Mouse (Mus musculus) embryonic facial prominence, embryonic 11.5 days (tissue): ENCODE results near the gene Gm3486. TPM values are rescaled to one million over a fixed set of nuclear protein-coding genes. Genes with fewer than 3 reads are reported as not detected.
"Not testable (repeated sequence)": the region's sequence is repeated elsewhere in the genome, so short reads cannot be mapped to it uniquely, and the experiment has no call there.

ENCODE experiments used
- ATAC-seq: fragments of 200-750 bp; cut with Nextera tagmentation; replicated peaks from 2 replicates; pipeline ENCODE4 v1.8.0; 2017; ENCODE audit warnings: low read depth; ENCODE audit not compliant: insufficient number of reproducible peaks, low FRiP score, low TSS enrichment
- DNase-seq: peaks from one replicate; pipeline ENCODE4 v3.0.0-alpha.2; 2015; ENCODE audit warnings: low spot score
- H3K27ac ChIP-seq: fragments of 300-500 bp; sonication (generic); replicated peaks from 2 replicates; pipeline ENCODE4 v1.5.1; 2014; ENCODE audit warnings: mild to moderate bottlenecking, low read depth, low read length, control low read depth
- H3K27me3 ChIP-seq: fragments of 300-500 bp; sonication (generic); 2 replicates; pipeline ENCODE4 v1.6.1; 2014; ENCODE audit warnings: mild to moderate bottlenecking, low read length, moderate library complexity, mixed read lengths; ENCODE audit not compliant: control insufficient read depth, insufficient read depth
- H3K36me3 ChIP-seq: fragments of 300-500 bp; sonication (generic); replicated peaks from 2 replicates; pipeline ENCODE4 v1.6.1; 2014; ENCODE audit warnings: low read depth, mild to moderate bottlenecking, low read length, moderate library complexity, mixed read lengths; ENCODE audit not compliant: control insufficient read depth, insufficient read depth
- H3K4me1 ChIP-seq: fragments of 300-500 bp; sonication (generic); 2 replicates; pipeline ENCODE4 v1.6.1; 2014; ENCODE audit warnings: low read length, mixed read lengths; ENCODE audit not compliant: control insufficient read depth, insufficient read depth
- H3K4me2 ChIP-seq: fragments of 300-500 bp; sonication (generic); 2 replicates; pipeline ENCODE4 v1.6.1; 2014; ENCODE audit warnings: low read depth, mild to moderate bottlenecking, control low read depth, low read length, moderate library complexity
- H3K4me3 ChIP-seq: fragments of 300-500 bp; sonication (generic); 2 replicates; pipeline ENCODE4 v1.5.1; 2014; ENCODE audit warnings: low read depth, low read length, control low read depth
- H3K9ac ChIP-seq: fragments of 300-500 bp; sonication (generic); replicated peaks from 2 replicates; pipeline ENCODE4 v1.6.1; 2014; ENCODE audit warnings: mild to moderate bottlenecking, control low read depth, low read length
- H3K9me3 ChIP-seq: fragments of 300-500 bp; sonication (generic); replicated peaks from 2 replicates; pipeline ENCODE4 v1.6.1; 2016; ENCODE audit warnings: mild to moderate bottlenecking, low read length, inconsistent platforms, mixed read lengths; ENCODE audit not compliant: control insufficient read depth
- WGBS: fragments of 180-500 bp; shearing (Covaris S2); extraction: QIAGEN DNeasy Blood & Tissue Kit; methylation state at CpG from one replicate; pipeline ENCODE4 v1.1.7; 2014; 5-methylcytosine and 5-hydroxymethylcytosine counted together
- polyA plus RNA-seq: library from polyadenylated mRNA; unstranded; fragments of >200 nt; fragmentation: Nextera tagmentation; extraction: Ambion mirVana; gene quantifications from 2 replicates; pipeline ENCODE4 v1.2.1, GENCODE M21; 2014

The Gm3486 gene
- polyA plus RNA-seq, result not detected in 2 replicates

GRCm38 (mm10) chr14:41489385-41489784 lies at the start of gene Gm3486:
Gene Gm3486 (minus strand): TSS chr14:41489485.
- not testable (repeated sequence) for H3K36me3 ChIP-seq, H3K4me3 ChIP-seq, H3K9me3 ChIP-seq, H3K27me3 ChIP-seq, H3K4me1 ChIP-seq, H3K9ac ChIP-seq, DNase-seq, H3K4me2 ChIP-seq, H3K27ac ChIP-seq, ATAC-seq

DNA sequence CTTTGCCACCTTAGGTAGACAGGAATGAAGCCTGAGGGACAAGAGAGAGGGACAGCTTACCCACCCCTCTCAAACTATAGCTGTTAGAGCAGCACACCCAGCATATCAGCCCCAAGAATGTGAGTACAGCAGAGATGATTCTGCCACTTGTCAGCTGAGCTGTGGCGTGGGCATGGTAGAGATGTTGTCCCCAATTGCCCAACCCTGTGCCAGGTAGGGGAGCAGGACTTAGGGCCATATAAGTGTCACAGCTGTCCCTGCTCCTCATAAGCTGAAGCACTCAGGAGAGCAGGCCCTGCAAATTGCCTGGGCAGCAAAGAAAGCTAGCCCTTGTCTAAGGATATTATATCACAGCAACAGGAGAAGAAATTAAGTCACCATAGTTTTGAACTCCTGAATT lies 35.4 kb upstream of the Gm3486 start:
- not testable (repeated sequence) for H3K4me2 ChIP-seq, DNase-seq, H3K4me1 ChIP-seq, H3K4me3 ChIP-seq, ATAC-seq, H3K9me3 ChIP-seq, H3K27me3 ChIP-seq, H3K9ac ChIP-seq, H3K27ac ChIP-seq, H3K36me3 ChIP-seq
- WGBS, result 83% methylated on average over 1 of the region's 1 CpGs

DNA sequence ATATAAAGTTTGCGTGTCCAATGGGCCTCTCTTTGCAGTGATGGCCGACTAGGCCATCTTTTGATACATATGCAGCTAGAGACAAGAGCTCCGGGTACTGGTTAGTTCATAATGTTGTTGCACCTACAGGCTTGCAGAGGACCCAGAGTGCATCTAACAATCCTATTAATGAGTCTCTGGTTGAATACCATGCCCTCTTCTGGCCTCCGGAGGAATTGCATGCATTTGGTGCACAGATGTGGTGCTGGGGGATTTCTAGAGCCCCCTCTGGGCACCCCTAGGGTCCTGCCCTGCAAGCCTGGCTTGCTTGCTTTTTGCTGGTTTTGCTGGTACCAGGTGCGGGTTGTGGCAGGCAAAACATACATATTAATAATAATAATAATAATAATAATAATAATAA lies 31.4 kb upstream of the Gm3486 start:
- not testable (repeated sequence) for H3K27me3 ChIP-seq, H3K9me3 ChIP-seq, H3K4me2 ChIP-seq, DNase-seq, H3K4me3 ChIP-seq, H3K36me3 ChIP-seq, H3K9ac ChIP-seq, H3K4me1 ChIP-seq, ATAC-seq, H3K27ac ChIP-seq
- 74% methylated on average over 5 of the region's 5 CpGs for WGBS

DNA sequence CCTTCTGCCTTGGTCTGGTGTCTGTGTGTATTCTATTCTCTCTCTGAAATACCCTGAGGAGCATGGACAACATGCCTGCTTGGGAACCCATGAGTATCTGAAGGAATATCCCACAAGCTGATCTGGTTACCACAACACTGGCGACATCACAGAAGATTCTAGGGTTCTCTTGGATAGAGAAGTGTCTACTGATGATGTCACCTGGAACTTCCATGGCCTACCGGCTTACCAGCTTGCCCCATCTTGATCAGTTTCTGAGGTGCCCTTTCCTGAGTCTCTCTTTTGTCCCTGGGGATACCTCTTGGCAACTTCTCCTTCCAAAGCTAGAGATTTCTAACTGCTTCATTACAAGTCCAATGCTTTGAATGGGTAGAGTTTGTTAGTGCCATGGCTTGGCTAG lies 35.9 kb downstream of the Gm3486 start, which contains the start of gene Gm7954:
Gene Gm7954, minus strand, starts transcription at position 101 of the 400 bp plus-strand sequence.
- ATAC-seq, H3K4me2 ChIP-seq, H3K4me3 ChIP-seq, H3K9ac ChIP-seq, H3K27ac ChIP-seq, DNase-seq, H3K4me1 ChIP-seq, H3K9me3 ChIP-seq, H3K27me3 ChIP-seq, H3K36me3 ChIP-seq: not testable (repeated sequence)
- WGBS, result no CpG with 5 or more reads among the region's 2 CpGs

Other genes starting within 250 kb of the Gm3486 start
- gene Gm2832, start 210.7 kb downstream of the Gm3486 start, polyA plus RNA-seq, result 0.11 TPM in 2 replicates
- not detected in 2 replicates for gene Gm5798, start 140.9 kb downstream of the Gm3486 start, polyA plus RNA-seq
- gene Gm7945, start 103.1 kb downstream of the Gm3486 start, polyA plus RNA-seq, result not detected in 2 replicates
- not detected in 2 replicates for gene Gm6482, start 81.2 kb downstream of the Gm3486 start, polyA plus RNA-seq
- gene Gm7954, start 36.0 kb downstream of the Gm3486 start, polyA plus RNA-seq, result not detected in 2 replicates
- not detected in 2 replicates for gene Gm7970, start 66.1 kb upstream of the Gm3486 start, polyA plus RNA-seq
- not detected in 2 replicates for gene 1700049E17Rik2, start 83.7 kb upstream of the Gm3486 start, polyA plus RNA-seq
- gene Gm3072, start 135.1 kb upstream of the Gm3486 start, polyA plus RNA-seq, result not detected in 2 replicates
- not detected in 2 replicates for gene Gm3676, start 157.0 kb upstream of the Gm3486 start, polyA plus RNA-seq
- not detected in 2 replicates for gene Gm8068, start 212.4 kb upstream of the Gm3486 start, polyA plus RNA-seq